Mouse (Mus musculus) C2C12 (cell line): ENCODE measurements at regions not wholly inside any gene's neighbourhood (a gene's known extent, or its start where the extent isn't known, plus 50 kb on each side); places are given as distances from the start of the nearest gene placed in this dataset.

Source experiments
- CTCF ChIP-seq: IDR thresholded peaks from one replicate; pipeline ENCODE4 v1.5.1; 2011; ENCODE audit not compliant: control insufficient read depth, insufficient read depth, insufficient read length
- MAX ChIP-seq: IDR thresholded peaks from one replicate; pipeline ENCODE4 v1.6.1; 2011; ENCODE audit warnings: mild to moderate bottlenecking, control low read depth
- MYOG ChIP-seq: IDR thresholded peaks from one replicate; pipeline ENCODE4 v1.6.1; 2011; ENCODE audit not compliant: control insufficient read depth, insufficient read length; ENCODE audit errors: extremely low read depth

DNA sequence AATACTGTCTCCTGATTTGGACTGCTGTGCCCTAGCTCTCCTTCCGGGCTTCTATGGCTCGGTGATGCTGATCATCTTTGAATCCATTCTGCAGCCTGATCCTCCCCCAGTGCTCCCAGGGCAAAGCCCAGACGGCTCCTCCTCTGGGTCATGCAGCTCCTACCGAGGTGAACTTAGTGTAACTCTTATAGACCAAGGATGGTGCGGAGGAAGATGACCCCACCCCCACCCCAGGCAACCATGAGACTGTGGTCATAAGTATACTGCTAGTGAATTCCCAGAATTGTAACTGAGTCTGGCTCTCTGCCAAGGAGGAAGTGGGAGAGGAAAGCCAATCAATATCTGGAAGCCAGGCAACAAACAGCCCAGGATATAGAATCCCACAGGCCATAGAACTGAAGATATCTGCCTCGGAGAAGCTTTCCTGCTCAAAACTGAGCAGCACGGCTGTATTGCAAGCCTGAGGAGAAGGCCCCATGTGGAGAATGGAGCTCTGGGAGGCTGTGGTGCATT, 88.9 kb downstream of the Atp23 start:
- TF ChIP-seq MYOG (no peak), MAX (no peak), CTCF (no peak)
